Mouse (Mus musculus): Measurements from ENCODE around the gene Prrc2b.

Gene Prrc2b

GRCm38 (mm10) chr2:32235433-32235832 is 84.6 kb downstream of the Prrc2b start:
- no peak for DNase-seq (ENCODE audit: low spot score)

GRCm38 (mm10) chr2:32235886-32236759 is 85.2 kb downstream of the Prrc2b start, which contains the start of gene Pomt1:
Gene Pomt1 (plus strand): TSS chr2:32236590.
- DNase-seq (ENCODE audit: low spot score): peak; percentile 87

- DNase-seq (ENCODE audit: low spot score): peak; percentile 35
These were observed 86.0 kb downstream of the Prrc2b start for GRCm38 (mm10) chr2:32236760-32237487.

GRCm38 (mm10) chr2:32237571-32237970 is 86.7 kb downstream of the Prrc2b start:
- no peak for DNase-seq (ENCODE audit: low spot score)

- DNase-seq (ENCODE audit: low spot score): no peak
These were observed 88.0 kb downstream of the Prrc2b start for GRCm38 (mm10) chr2:32238708-32239435.

- DNase-seq (ENCODE audit: low spot score): no peak
These were observed 89.7 kb downstream of the Prrc2b start for GRCm38 (mm10) chr2:32240591-32240990.

GRCm38 (mm10) chr2:32242986-32243385 is 92.1 kb downstream of the Prrc2b start:
- no peak for DNase-seq (ENCODE audit: low spot score)

- DNase-seq (ENCODE audit: low spot score): no peak
These were observed 95.9 kb downstream of the Prrc2b start for GRCm38 (mm10) chr2:32246741-32247140.

- no peak for DNase-seq (ENCODE audit: low spot score)
These were observed 97.8 kb downstream of the Prrc2b start for GRCm38 (mm10) chr2:32248377-32249361.

GRCm38 (mm10) chr2:32251791-32252527 is 101.1 kb downstream of the Prrc2b start:
- no peak for DNase-seq (ENCODE audit: low spot score)

- no peak for DNase-seq (ENCODE audit: low spot score)
These were observed 101.8 kb downstream of the Prrc2b start for GRCm38 (mm10) chr2:32252658-32253057.

GRCm38 (mm10) chr2:32253352-32253751 is 102.5 kb downstream of the Prrc2b start:
- no peak for DNase-seq (ENCODE audit: low spot score)

- no peak for DNase-seq (ENCODE audit: low spot score)
These were observed 103.7 kb downstream of the Prrc2b start for GRCm38 (mm10) chr2:32254563-32254962.

- DNase-seq (ENCODE audit: low spot score): no peak
These were observed 105.4 kb downstream of the Prrc2b start for GRCm38 (mm10) chr2:32256273-32256672.

- no peak for DNase-seq (ENCODE audit: low spot score)
These were observed 108.1 kb downstream of the Prrc2b start for GRCm38 (mm10) chr2:32258887-32259533.

- DNase-seq (ENCODE audit: low spot score): peak; percentile 85
These were observed 109.0 kb downstream of the Prrc2b start, which contains the start of gene Uck1 for GRCm38 (mm10) chr2:32259657-32260417. Gene Uck1 (minus strand): TSS chr2:32260159.

- DNase-seq (ENCODE audit: low spot score): peak; percentile 66
These were observed 109.8 kb downstream of the Prrc2b start for GRCm38 (mm10) chr2:32260635-32261034.

GRCm38 (mm10) chr2:32275823-32276222 is 124.9 kb downstream of the Prrc2b start:
- no peak for DNase-seq (ENCODE audit: low spot score)

GRCm38 (mm10) chr2:32282289-32282688 is 131.4 kb downstream of the Prrc2b start:
- no peak for DNase-seq (ENCODE audit: low spot score)

Data from spleen, adult 12 weeks (tissue).